Mouse (Mus musculus): ENCODE data around the gene Grk5.
"Not testable (repeated sequence)": the region's sequence is repeated elsewhere in the genome, so short reads cannot be mapped to it uniquely, and the experiment has no call there.

Grk5 gene

DNA sequence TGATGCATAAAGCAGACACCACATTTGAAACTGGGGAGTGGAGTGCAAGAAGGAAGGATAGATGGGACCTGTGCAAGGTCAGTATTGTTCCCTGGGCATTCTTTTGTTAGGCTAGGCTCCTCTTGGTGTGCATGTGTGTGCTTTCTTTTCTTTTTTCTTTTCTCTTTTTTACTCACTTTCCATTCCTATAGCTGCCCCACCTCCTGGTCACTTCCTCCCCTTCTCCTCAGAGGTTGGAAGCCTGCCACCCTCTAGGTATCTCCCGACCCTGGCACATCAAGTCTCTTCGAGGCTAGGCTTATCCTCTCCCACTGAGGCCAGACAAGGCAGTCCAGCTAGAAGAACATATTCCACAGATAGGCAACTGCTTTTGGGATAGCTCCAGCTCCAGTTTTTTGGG lies 22.1 kb downstream of the Grk5 start:
- DNase-seq (ENCODE audit: low spot score), result no peak

DNA sequence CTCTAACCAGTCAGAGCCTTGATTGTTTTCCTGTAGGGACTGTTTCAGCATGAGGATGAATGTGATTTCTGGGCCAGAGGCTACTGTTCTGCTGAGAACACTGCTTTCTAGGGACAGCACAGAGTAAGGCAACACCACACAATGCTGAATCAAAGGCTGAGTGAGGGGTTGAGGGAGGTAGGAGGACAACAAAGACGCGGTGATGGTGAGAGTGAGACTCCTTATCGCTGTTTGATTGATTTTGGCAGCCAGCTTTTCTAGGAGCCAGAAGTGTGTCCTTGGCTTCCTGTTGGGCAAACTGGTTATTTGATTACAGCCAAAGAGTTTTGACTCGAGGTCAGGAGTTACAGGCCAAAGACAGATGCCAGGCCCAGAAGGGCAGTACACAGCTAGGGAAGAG lies 25.7 kb downstream of the Grk5 start:
- DNase-seq (ENCODE audit: low spot score), result no peak

DNA sequence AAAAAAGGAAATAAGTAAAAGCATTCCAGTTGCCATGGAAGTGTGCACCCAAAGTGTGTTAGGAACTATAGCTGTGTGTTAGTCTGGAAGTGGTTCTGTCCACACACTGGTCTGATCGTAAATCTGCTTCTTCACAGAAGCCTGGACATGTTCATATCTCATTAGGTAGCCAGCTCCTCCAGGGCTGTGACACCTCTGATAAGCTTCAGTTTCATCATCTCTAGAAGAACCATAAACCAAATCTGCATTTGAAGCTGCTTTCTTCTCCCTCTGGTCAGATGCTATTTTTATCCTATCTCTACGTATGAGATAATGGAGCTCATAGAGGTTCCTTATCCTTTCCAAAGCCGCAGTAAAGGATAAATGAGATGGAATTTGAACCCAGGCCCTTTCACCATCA lies 26.3 kb downstream of the Grk5 start:
- no peak for DNase-seq (ENCODE audit: low spot score)

- no peak for DNase-seq (ENCODE audit: low spot score)
These were observed 27.5 kb downstream of the Grk5 start for GRCm38 (mm10) chr19:60916869-60917570.

DNA sequence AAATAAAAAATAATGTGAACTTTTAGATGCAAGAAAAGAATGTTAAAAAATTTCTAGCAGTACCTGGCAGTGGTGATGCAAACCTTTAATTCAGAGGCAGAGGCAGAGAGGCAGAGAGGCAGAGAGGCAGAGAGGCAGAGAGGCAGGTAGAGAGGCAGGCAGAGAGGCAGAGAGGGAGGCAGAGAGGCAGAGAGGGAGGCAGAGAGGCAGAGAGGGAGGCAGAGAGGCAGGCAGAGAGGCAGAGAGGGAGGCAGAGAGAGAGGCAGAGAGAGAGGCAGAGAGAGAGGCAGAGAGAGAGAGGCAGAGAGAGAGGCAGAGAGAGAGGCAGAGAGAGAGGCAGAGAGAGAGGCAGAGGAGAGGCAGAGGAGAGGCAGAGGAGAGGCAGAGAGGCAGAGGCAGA lies 35.0 kb downstream of the Grk5 start:
- DNase-seq (ENCODE audit: low spot score), result not testable (repeated sequence)

GRCm38 (mm10) chr19:60935001-60935400 lies 45.5 kb downstream of the Grk5 start:
- no peak for DNase-seq (ENCODE audit: low spot score)

- DNase-seq (ENCODE audit: low spot score), result no peak
These were observed 50.4 kb downstream of the Grk5 start for GRCm38 (mm10) chr19:60939954-60940379.

- DNase-seq (ENCODE audit: low spot score), result no peak
These were observed 51.3 kb downstream of the Grk5 start for GRCm38 (mm10) chr19:60940866-60941265.

GRCm38 (mm10) chr19:60945801-60946311 lies 56.3 kb downstream of the Grk5 start:
- DNase-seq (ENCODE audit: low spot score), result peak; percentile 7

GRCm38 (mm10) chr19:60946656-60947055 lies 57.1 kb downstream of the Grk5 start:
- DNase-seq (ENCODE audit: low spot score), result no peak

DNA sequence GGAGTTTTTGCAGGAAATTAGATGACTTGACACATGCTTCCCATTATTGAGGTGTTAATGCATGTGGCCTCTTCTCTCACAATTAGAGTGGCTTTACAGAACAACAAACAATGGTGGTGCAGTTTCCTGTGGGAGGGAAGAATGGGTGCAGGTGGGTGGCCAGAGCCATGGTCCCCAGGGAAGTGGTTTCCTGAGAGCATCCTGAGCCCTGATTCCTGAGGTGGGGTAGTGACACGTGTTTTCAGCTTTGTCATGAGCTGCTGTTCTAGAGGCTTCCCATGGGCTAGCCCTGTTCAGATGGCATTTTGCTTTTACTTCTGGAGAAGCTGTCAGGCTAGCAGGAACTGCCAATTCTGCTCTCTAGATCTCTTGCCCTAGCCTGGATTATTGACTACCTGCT lies 59.4 kb downstream of the Grk5 start:
- no peak for DNase-seq (ENCODE audit: low spot score)

DNA sequence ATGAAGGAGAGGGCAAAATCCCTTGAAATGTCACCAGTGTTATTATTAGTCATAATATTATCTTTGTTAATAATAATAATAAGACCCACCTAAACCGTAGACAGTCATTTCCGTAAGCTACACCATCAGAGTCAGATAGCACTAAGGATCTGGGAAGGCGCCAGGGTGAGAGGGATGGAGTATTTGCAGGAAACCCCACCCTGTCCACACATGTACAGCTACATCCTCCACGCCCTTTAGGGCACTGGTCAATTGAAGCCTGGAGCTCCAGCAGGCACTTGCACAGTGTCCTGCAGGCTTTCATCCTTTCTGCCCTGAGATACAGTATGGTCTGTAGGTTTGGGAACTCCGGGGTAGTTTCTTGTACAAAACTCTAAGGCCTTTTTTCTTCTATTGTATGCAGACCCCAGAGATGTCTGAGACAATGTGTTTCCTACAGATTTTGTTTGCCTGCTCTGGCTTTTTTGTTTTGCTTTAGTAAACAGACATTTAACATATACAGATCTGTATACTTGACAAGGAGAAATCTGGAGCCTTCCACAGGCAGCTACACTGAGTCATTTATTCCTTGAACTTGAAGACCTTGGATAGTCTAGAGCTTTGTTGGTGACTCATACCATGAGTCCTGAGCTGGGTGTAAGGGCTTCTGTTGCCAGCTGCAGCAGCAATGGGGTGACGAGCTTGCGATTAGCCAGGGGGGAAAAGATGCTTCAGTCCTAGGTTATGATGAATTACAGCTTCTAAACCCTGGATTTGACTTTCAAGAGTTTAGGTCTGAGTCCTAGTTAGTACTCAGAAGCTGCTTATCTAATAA lies 60.7 kb downstream of the Grk5 start:
- DNase-seq (ENCODE audit: low spot score), result no peak

DNA sequence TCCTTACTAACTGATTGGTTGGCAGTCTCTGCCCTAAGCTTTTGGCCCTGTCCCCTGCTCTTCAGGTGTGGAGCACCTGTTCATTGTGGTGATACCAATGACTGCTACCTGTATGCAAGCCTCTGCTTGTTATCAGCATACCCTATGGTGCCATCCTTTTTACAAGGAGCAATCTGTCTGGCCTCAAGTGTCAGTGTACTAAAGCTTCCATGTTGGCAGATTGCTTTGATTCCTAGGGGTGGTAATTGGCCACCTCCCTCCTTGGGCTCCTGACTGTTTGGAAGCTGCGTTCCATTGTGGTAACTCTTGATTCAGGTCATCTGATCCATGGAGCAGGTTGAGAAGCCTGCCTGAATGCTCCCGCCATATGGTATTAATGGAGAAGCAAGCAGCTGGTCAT lies 65.6 kb downstream of the Grk5 start:
- no peak for DNase-seq (ENCODE audit: low spot score)

GRCm38 (mm10) chr19:60955712-60956111 lies 66.2 kb downstream of the Grk5 start:
- DNase-seq (ENCODE audit: low spot score), result no peak

- DNase-seq (ENCODE audit: low spot score), result no peak
These were observed 66.7 kb downstream of the Grk5 start for GRCm38 (mm10) chr19:60956198-60956750.

DNA sequence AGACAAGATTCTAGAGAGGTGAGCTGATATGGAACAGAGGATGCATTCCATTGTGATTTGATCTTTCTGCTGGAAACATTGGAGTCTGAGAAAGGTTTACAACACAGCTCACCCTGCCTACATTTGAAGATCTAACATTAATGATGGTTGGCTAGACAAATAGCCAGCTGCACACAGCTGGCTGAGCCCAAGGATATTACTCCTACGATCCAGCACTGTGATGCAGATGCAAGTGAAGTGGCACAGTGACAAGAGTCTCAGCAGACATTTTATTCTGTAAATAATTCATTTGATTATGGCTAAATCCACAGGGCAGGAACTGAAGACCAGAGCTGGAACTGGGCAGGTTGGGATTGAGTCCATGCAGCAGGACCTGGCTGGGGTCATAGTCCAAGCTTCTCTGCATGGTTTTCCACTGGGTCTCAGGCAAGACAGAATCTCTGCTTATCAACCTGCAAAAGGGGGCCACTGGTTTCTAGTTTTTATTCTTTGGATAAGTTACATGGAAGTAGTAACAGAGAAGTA lies 70.2 kb downstream of the Grk5 start:
- no peak for DNase-seq (ENCODE audit: low spot score)

DNA sequence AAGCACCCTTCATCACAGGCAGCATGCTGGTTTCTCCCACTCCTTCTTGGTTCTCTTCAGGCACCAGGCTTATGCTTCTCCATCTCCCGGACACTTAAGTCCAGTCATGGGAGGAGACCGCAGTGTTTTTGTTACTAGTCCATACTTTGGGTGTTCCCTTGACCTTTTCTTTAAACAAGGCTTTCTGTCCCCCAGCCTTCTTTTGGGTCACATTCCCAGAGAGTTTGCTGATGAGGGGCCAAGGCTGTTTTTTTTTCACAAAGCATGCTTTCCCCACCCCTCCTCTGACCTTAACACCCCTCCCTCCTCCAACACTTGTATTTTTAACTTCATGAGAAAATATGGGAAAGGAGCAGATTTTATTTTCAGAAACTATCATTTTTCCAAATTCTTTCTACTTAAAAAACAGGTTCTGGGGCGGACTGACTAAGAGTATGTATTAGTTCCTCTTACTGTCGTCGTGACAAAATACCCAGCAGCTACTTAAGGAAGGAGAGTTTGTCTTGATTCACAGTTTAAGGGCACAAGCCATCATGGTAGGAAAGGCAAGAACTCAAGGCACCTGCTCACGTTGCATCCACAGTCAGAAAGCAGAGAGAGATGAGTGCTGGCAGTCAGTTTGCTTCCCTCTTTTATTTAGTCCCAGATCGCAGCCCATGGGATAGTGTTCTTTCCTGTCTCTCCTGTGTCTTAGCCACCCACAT lies 73.0 kb downstream of the Grk5 start:
- DNase-seq (ENCODE audit: low spot score), result no peak

GRCm38 (mm10) chr19:60967909-60968308 lies 78.4 kb downstream of the Grk5 start:
- no peak for DNase-seq (ENCODE audit: low spot score)

- DNase-seq (ENCODE audit: low spot score), result no peak
These were observed 80.9 kb downstream of the Grk5 start for GRCm38 (mm10) chr19:60970406-60970805.

GRCm38 (mm10) chr19:60971598-60971997 lies 82.0 kb downstream of the Grk5 start:
- DNase-seq (ENCODE audit: low spot score), result no peak

- DNase-seq (ENCODE audit: low spot score), result no peak
These were observed 82.9 kb downstream of the Grk5 start for GRCm38 (mm10) chr19:60972281-60973015.
